Mouse (Mus musculus) kidney, postnatal 0 days (tissue): ENCODE data around the gene Snx15. TPM values are rescaled to one million over a fixed set of nuclear protein-coding genes. Genes with fewer than 3 reads are reported as not detected.

Experiments
- ATAC-seq: fragments of 200-750 bp; cut with Nextera tagmentation; replicated peaks from 2 replicates; pipeline ENCODE4 v1.8.0; 2017; ENCODE audit warnings: low read depth, moderate number of reproducible peaks, moderate TSS enrichment, moderate library complexity; ENCODE audit not compliant: low FRiP score
- DNase-seq: peaks from one replicate; pipeline ENCODE4 v3.0.0-alpha.2; 2016; ENCODE audit warnings: low spot score
- H3K27ac ChIP-seq: fragments of 300-500 bp; sonication (generic); 2 replicates; pipeline ENCODE4 v1.5.1; 2014; ENCODE audit warnings: mild to moderate bottlenecking
- H3K27me3 ChIP-seq: fragments of 300-500 bp; sonication (generic); 2 replicates; pipeline ENCODE4 v1.6.1; 2014; ENCODE audit warnings: low read length, mixed read lengths; ENCODE audit not compliant: insufficient read depth
- H3K36me3 ChIP-seq: fragments of 300-500 bp; sonication (generic); 2 replicates; pipeline ENCODE4 v1.6.1; 2014; ENCODE audit warnings: low read length, mixed read lengths; ENCODE audit not compliant: insufficient read depth
- H3K4me1 ChIP-seq: fragments of 300-500 bp; sonication (generic); replicated peaks from 2 replicates; pipeline ENCODE4 v1.6.1; 2014; ENCODE audit warnings: antibody characterized with exemption, low read length, mixed read lengths; ENCODE audit not compliant: insufficient read depth
- H3K4me2 ChIP-seq: fragments of 300-500 bp; sonication (generic); 2 replicates; pipeline ENCODE4 v1.6.1; 2014; ENCODE audit warnings: mild to moderate bottlenecking, low read length, moderate library complexity, mixed read lengths
- H3K4me3 ChIP-seq: fragments of 300-500 bp; sonication (generic); replicated peaks from 2 replicates; pipeline ENCODE4 v1.5.1; 2014; ENCODE audit warnings: low read depth, low read length
- H3K9ac ChIP-seq: fragments of 300-500 bp; sonication (generic); 2 replicates; pipeline ENCODE4 v1.6.1; 2014; ENCODE audit warnings: low read depth, low read length
- H3K9me3 ChIP-seq: fragments of 300-500 bp; sonication (generic); replicated peaks from 2 replicates; pipeline ENCODE4 v1.6.1; 2016; ENCODE audit warnings: low read length, inconsistent platforms, mixed read lengths
- CTCF ChIP-seq: IDR thresholded peaks from 2 replicates; pipeline ENCODE4 v1.5.1; 2016; ENCODE audit warnings: antibody characterized with exemption, low read depth, mild to moderate bottlenecking, moderate library complexity
- WGBS: fragments of 180-500 bp; shearing (Covaris S2); extraction: QIAGEN DNeasy Blood & Tissue Kit; methylation state at CpG from one replicate; pipeline ENCODE4 v1.1.7; 2014; 5-methylcytosine and 5-hydroxymethylcytosine counted together
- polyA plus RNA-seq: library from polyadenylated mRNA; unstranded; fragments of >200 nt; fragmentation: Nextera tagmentation; extraction: Ambion mirVana; gene quantifications from 2 replicates; pipeline ENCODE4 v1.2.1, GENCODE M21; 2015

Gene Snx15
- polyA plus RNA-seq, 1 experiment from 2014 or later, result 26.5 TPM

DNA sequence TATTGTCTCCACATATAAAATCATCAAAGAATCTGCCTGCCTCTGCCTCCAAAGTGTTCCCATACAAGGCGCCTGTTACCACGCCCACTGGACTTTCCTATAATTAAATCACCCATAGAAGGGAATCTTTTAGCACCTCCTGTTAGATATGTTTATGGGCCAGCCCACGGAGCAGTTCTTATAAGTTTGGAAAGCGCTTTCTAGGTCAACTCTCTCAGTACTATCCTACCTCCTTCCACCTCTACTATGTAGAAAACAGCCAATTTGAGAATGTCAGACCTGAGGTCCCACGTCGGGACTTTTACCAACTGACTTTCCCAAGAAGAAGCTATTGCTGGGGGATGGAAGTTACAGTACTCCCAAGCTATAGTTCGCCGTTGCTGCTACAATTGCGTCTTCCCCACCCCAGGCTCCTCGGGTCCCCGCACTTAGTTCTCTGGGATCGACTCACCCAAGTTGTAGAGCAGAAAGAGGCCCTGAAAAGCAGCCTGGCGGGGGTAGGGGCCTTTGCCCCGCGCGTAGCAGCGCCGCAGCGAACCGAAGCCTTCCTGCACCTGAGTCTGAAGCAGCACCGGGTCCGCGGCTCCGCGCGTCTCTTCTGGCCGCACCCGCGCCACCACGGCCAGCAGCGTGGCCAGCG lies 10.6 kb downstream of the Snx15 start:
- Histone ChIP-seq H3K4me1 (peaks cover 5% of the 10 kb centered on the region), H3K4me2 (peak overlapping the region; percentile 98), H3K9me3 (no peaks in the 10 kb centered on the region), H3K36me3 (peaks cover 19% of the 10 kb centered on the region), H3K9ac (peak overlapping the region; percentile 81), H3K4me3 (peak overlapping the region; percentile 79), H3K27ac (peak overlapping the region; percentile 95), H3K27me3 (no peaks in the 10 kb centered on the region)
- no peak for ATAC-seq
- DNase-seq, result no peak
- 4% methylated on average over 32 of the region's 32 CpGs for WGBS
- TF ChIP-seq CTCF, result no peak

DNA sequence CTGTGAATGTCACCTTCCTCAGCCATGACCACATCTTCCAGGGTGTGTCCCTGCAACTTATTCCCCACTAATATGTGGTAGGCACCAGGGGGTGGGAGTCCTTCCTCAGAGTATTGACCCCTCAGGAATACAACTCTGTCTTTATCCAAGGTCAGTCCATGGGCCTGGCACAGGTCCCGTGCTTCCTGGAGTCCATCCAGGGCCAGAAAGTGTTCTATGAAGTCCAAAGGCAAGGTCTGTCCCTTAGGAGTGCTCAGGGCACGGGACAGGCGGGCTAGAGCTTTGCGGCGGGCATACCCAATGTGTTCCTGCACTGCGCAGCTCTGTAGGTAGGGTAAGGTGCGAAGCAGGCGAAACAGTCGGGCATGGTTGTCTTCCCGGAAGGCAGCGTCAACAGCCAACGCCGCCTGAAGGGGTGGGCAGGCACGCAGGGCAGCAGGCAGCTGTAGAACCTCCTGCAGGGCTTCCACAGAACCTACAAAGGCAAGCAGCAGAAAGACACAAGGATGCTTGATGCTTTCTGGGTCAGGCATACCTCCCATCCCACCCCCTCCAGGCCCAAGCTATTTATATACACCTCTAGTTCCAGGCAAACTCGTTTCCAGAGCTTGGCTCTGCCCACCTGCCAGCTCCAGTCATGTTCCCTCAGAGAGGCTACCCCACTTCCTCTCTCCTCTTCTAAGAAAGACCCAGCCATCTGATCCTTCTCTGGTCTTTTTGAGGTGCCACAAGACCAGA lies 11.8 kb downstream of the Snx15 start:
- Histone ChIP-seq H3K4me1 (peaks cover 5% of the 10 kb centered on the region), H3K27ac (no peak overlapping the region), H3K36me3 (peaks cover 19% of the 10 kb centered on the region), H3K4me3 (no peak overlapping the region), H3K9ac (0 out of 2 replicates have a peak overlapping the region, but pooled peaks have one; percentile 18), H3K27me3 (no peaks in the 10 kb centered on the region), H3K4me2 (peak overlapping the region; percentile 98; the same call in 1 of the 2 replicates), H3K9me3 (no peaks in the 10 kb centered on the region)
- DNase-seq (no peak), ATAC-seq (no peak)
- 93% methylated on average over 15 of the region's 15 CpGs for WGBS
- no peak for TF ChIP-seq CTCF

GRCm38 (mm10) chr19:6113116-6113515 lies 15.0 kb downstream of the Snx15 start:
- Histone ChIP-seq H3K9ac (no peak overlapping the region), H3K27me3 (no peaks in the 10 kb centered on the region), H3K4me3 (no peak overlapping the region), H3K36me3 (peaks cover 19% of the 10 kb centered on the region), H3K9me3 (no peaks in the 10 kb centered on the region), H3K4me1 (peaks cover 5% of the 10 kb centered on the region), H3K27ac (no peak overlapping the region), H3K4me2 (no peak overlapping the region)
- TF ChIP-seq CTCF, result no peak
- ATAC-seq, result no peak
- no peak for DNase-seq
- WGBS, result 34% methylated on average over 6 of the region's 6 CpGs

GRCm38 (mm10) chr19:6105586-6105985 lies 22.5 kb downstream of the Snx15 start, which contains the start of gene Naaladl1:
Naaladl1 (plus strand) TSS chr19:6105782.
- no peak for TF ChIP-seq CTCF
- no peak within 1 kb of the TSS for H3K9ac ChIP-seq
- no peak within 1 kb of the TSS for H3K27ac ChIP-seq
- no peak within 1 kb of the TSS for H3K4me2 ChIP-seq
- no peak for DNase-seq
- H3K4me1 ChIP-seq, result no peaks in the 10 kb centered on the region
- no peaks in the 10 kb centered on the region for H3K36me3 ChIP-seq
- WGBS, result 76% methylated on average over 7 of the region's 7 CpGs
- no peaks in the 10 kb centered on the region for H3K9me3 ChIP-seq
- ATAC-seq, result no peak
- H3K4me3 ChIP-seq, result no peak within 1 kb of the TSS
- no peaks in the 10 kb centered on the region for H3K27me3 ChIP-seq

DNA sequence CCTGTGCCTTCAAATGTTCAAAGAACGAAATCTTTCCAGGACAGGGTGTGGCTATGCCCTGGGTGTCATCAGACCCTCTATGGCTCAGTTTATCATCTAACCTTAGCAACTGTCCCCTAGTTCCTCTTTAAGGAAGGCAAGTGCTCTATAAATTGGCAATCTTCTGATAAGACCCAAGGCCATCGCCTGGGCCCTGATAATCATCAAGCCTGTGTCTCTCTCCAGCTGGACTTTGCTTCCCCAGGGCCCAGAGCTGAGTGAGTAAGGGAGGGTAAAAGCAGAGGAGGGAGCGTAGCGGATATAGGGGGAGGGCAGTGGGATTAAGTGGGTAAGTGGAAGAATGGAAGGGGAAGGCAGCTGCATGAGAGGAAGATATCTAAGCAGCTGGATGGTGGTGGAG lies 23.6 kb downstream of the Snx15 start:
- 70% methylated on average over 4 of the region's 4 CpGs for WGBS
- Histone ChIP-seq H3K9me3 (no peaks in the 10 kb centered on the region), H3K27ac (no peak overlapping the region), H3K9ac (no peak overlapping the region), H3K27me3 (no peaks in the 10 kb centered on the region), H3K4me3 (no peak overlapping the region), H3K36me3 (no peaks in the 10 kb centered on the region), H3K4me2 (no peak overlapping the region), H3K4me1 (no peaks in the 10 kb centered on the region)
- DNase-seq, result no peak
- no peak for TF ChIP-seq CTCF
- ATAC-seq, result no peak

DNA sequence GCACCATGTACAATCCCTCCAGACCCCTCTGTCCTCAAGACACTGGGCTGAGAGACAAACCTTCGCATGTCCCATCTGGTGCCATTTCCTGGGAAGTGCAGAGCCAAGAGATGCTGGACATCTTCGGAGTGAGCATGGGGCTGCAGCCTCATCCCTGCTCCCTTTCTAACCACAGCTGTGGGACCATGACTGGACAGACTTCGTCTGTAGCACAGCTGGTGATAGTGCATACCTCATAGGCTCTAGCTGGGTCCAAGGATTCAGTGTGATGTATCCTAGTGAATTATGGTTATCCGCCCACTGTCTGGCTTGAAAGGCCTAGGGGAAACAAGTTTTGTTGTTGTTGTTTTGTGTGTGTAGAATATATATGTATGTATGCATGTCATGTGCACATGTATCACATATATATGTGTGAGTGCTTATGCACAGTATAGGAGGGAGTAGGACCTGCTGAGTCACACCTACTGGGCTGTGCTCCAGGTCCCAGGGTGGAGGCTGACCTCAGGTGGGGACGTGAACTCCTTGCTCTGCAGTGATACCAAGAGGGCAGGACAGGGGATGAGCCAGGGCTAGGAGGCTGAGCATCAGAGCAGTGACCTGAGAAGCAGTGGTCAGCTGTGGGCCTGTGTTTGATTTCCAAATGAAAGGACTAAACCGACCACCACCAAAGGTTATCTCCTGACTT lies 25.8 kb downstream of the Snx15 start:
- no peak for DNase-seq
- WGBS, result 75% methylated on average over 6 of the region's 6 CpGs

More for the DNA sequence above, 25.8 kb downstream of the Snx15 start:
- Histone ChIP-seq H3K27ac (no peak overlapping the region), H3K27me3 (no peaks in the 10 kb centered on the region), H3K9me3 (no peaks in the 10 kb centered on the region), H3K9ac (no peak overlapping the region), H3K4me1 (no peaks in the 10 kb centered on the region), H3K4me3 (no peak overlapping the region), H3K36me3 (no peaks in the 10 kb centered on the region), H3K4me2 (no peak overlapping the region)
- ATAC-seq, result no peak
- no peak for TF ChIP-seq CTCF
